Mouse (Mus musculus) CH12.LX (cell line): ENCODE data around the gene Ptges3. TPM values are rescaled to one million over a fixed set of nuclear protein-coding genes. Genes with fewer than 3 reads are reported as not detected.

Experiments used
- DNase-seq: peaks from one replicate; pipeline ENCODE4 v3.0.0-alpha.2; 2013; ENCODE audit errors: extremely low read depth
- H3K27ac ChIP-seq: 2 replicates; pipeline ENCODE4 v1.5.1; 2012; ENCODE audit warnings: low read depth, mild to moderate bottlenecking, control low read depth, moderate library complexity; ENCODE audit not compliant: insufficient read depth
- H3K27me3 ChIP-seq: replicated peaks from 2 replicates; pipeline ENCODE3; 2012; ENCODE audit warnings: inconsistent platforms
- H3K36me3 ChIP-seq, 2 experiments: replicated peaks in 1 of 2; 2 replicates each; pipeline versions ENCODE3 to v1.6.1; 2012; ENCODE audit warnings: inconsistent platforms in 1 of 2, low read length in 1 of 2, mild to moderate bottlenecking in 1 of 2, mixed read lengths in 1 of 2, moderate library complexity in 1 of 2; ENCODE audit not compliant: control insufficient read depth in 1 of 2, insufficient read depth in 1 of 2
- H3K4me1 ChIP-seq, 2 experiments: 2 replicates each; pipeline ENCODE4 v1.6.1; 2012; ENCODE audit warnings: inconsistent platforms in 1 of 2, moderate library complexity in 1 of 2; ENCODE audit not compliant: insufficient read depth in 2 of 2, control insufficient read depth in 1 of 2
- H3K4me2 ChIP-seq: 2 replicates; pipeline ENCODE4 v1.6.1; 2012; ENCODE audit warnings: low read depth, mild to moderate bottlenecking, control low read depth; ENCODE audit not compliant: poor library complexity, insufficient read depth, severe bottlenecking
- H3K4me3 ChIP-seq, 3 experiments: fragments of 150-350 bp in 1 of 3; sonication (generic) in 1 of 3; replicated peaks in 1 of 3; 2 replicates each; pipeline versions ENCODE3 to v1.5.1; 2011 to 2012; ENCODE audit warnings: low read depth in 2 of 3, low read length in 2 of 3, mild to moderate bottlenecking in 2 of 3, moderate library complexity in 2 of 3, control low read depth in 1 of 3, improper control_type of control experiment in 1 of 3, inconsistent platforms in 1 of 3, mixed read lengths in 1 of 3; ENCODE audit not compliant: poor library complexity in 1 of 3
- H3K79me2 ChIP-seq: replicated peaks from 2 replicates; pipeline ENCODE4 v1.6.1; 2012; ENCODE audit warnings: mild to moderate bottlenecking, moderate library complexity; ENCODE audit not compliant: control insufficient read depth, poor library complexity, insufficient read depth, severe bottlenecking; ENCODE audit errors: extremely low read depth
- H3K9ac ChIP-seq: 2 replicates; pipeline ENCODE4 v1.6.1; 2012; ENCODE audit warnings: low read depth, mild to moderate bottlenecking, control low read depth, moderate library complexity; ENCODE audit not compliant: insufficient read depth
- H3K9me3 ChIP-seq: replicated peaks from 2 replicates; pipeline ENCODE3; 2012; ENCODE audit warnings: low read length, inconsistent platforms, mixed read lengths
- BHLHE40 ChIP-seq: IDR thresholded peaks from 2 replicates; pipeline ENCODE4 v1.6.1; 2011; ENCODE audit warnings: mild to moderate bottlenecking, low read depth, low read length, improper control_type of control experiment
- CHD2 ChIP-seq: IDR thresholded peaks from 2 replicates; pipeline ENCODE4 v1.6.1; 2011; ENCODE audit warnings: low read length, improper control_type of control experiment
- E2F4 ChIP-seq: IDR thresholded peaks from 2 replicates; pipeline ENCODE4 v1.6.1; 2011; ENCODE audit warnings: low read depth, low read length, improper control_type of control experiment; ENCODE audit not compliant: insufficient replicate concordance
- ELF1 ChIP-seq: IDR thresholded peaks from 2 replicates; pipeline ENCODE4 v1.6.1; 2014; ENCODE audit warnings: low read depth, mild to moderate bottlenecking, inconsistent platforms, low read length, improper control_type of control experiment
- ETS1 ChIP-seq: conservative IDR thresholded peaks from 2 replicates; pipeline ENCODE4 v1.6.1; 2012; ENCODE audit warnings: low read depth, mild to moderate bottlenecking, inconsistent platforms, low read length, improper control_type of control experiment, moderate library complexity
- GABPA ChIP-seq: IDR thresholded peaks from 2 replicates; pipeline ENCODE4 v1.6.1; 2012; ENCODE audit warnings: low read depth, low read length, improper control_type of control experiment, inconsistent platforms; ENCODE audit not compliant: insufficient replicate concordance
- HCFC1 ChIP-seq: IDR thresholded peaks from 2 replicates; pipeline ENCODE4 v1.6.1; 2012; ENCODE audit warnings: low read depth, mild to moderate bottlenecking, inconsistent platforms, low read length, improper control_type of control experiment
- JUN ChIP-seq: IDR thresholded peaks from 2 replicates; pipeline ENCODE4 v1.6.1; 2011; ENCODE audit warnings: low read depth, mild to moderate bottlenecking, low read length, improper control_type of control experiment, moderate library complexity; ENCODE audit not compliant: insufficient read depth
- JUND ChIP-seq: conservative IDR thresholded peaks from 2 replicates; pipeline ENCODE4 v1.6.1; 2011; ENCODE audit warnings: low read depth, low read length, improper control_type of control experiment
- KAT2A ChIP-seq: IDR thresholded peaks from 2 replicates; pipeline ENCODE4 v1.6.1; 2012; ENCODE audit warnings: low read length, improper control_type of control experiment, inconsistent platforms; ENCODE audit not compliant: insufficient replicate concordance
- MAFK ChIP-seq: IDR thresholded peaks from 2 replicates; pipeline ENCODE4 v1.6.1; 2011; ENCODE audit warnings: low read length, improper control_type of control experiment; ENCODE audit not compliant: insufficient replicate concordance
- MEF2A ChIP-seq: IDR thresholded peaks from 2 replicates; pipeline ENCODE4 v1.6.1; 2014; ENCODE audit warnings: low read depth, mild to moderate bottlenecking, inconsistent platforms, low read length, improper control_type of control experiment, borderline replicate concordance
- NRF1 ChIP-seq: IDR thresholded peaks from 2 replicates; pipeline ENCODE4 v1.6.1; 2014; ENCODE audit warnings: low read depth, mild to moderate bottlenecking, inconsistent platforms, low read length, improper control_type of control experiment, moderate library complexity
- PAX5 ChIP-seq: IDR thresholded peaks from 2 replicates; pipeline ENCODE4 v1.6.1; 2012; ENCODE audit warnings: low read length, inconsistent platforms, mixed read lengths
- POLR2AphosphoS2 ChIP-seq: IDR thresholded peaks from 2 replicates; pipeline ENCODE4 v1.6.1; 2011; ENCODE audit warnings: low read depth, low read length, improper control_type of control experiment
- SIN3A ChIP-seq: IDR thresholded peaks from 2 replicates; pipeline ENCODE4 v1.6.1; 2012; ENCODE audit warnings: low read length, improper control_type of control experiment, inconsistent platforms
- SMC3 ChIP-seq: IDR thresholded peaks from 2 replicates; pipeline ENCODE4 v1.6.1; 2011; ENCODE audit warnings: low read depth, low read length, improper control_type of control experiment
- TBP ChIP-seq: conservative IDR thresholded peaks from 2 replicates; pipeline ENCODE4 v1.6.1; 2011; ENCODE audit warnings: low read depth, low read length, improper control_type of control experiment
- TCF12 ChIP-seq: IDR thresholded peaks from 2 replicates; pipeline ENCODE4 v1.6.1; 2014; ENCODE audit warnings: low read depth, mild to moderate bottlenecking, inconsistent platforms, low read length, improper control_type of control experiment
- UBTF ChIP-seq: IDR thresholded peaks from 2 replicates; pipeline ENCODE4 v1.6.1; 2012; ENCODE audit warnings: low read depth, mild to moderate bottlenecking, inconsistent platforms, low read length, improper control_type of control experiment, moderate library complexity
- USF2 ChIP-seq: conservative IDR thresholded peaks from 2 replicates; pipeline ENCODE4 v1.6.1; 2011; ENCODE audit warnings: low read depth, low read length, improper control_type of control experiment
- ZNF384 ChIP-seq: IDR thresholded peaks from 2 replicates; pipeline ENCODE4 v1.6.1; 2012; ENCODE audit warnings: low read depth, low read length, improper control_type of control experiment, inconsistent platforms
- dilution Hi-C: fragments of 300-500 bp; cut with MboI; formaldehyde crosslinking; loops from 2 replicates; pipeline ENCODE4 v1.14.3; 2020; ENCODE audit warnings: low sequenced_read_pairs; ENCODE audit not compliant: extremely low pct_unique_long_range_greater_than_20kb, extremely low pct_ligation_motif_present
- in situ Hi-C: fragments of 300-500 bp; cut with MboI; formaldehyde crosslinking; loops from 3 replicates; pipeline ENCODE4 v1.14.3; 2019; ENCODE audit warnings: low sequenced_read_pairs, low pct_ligation_motif_present, low pct_unique_long_range_greater_than_20kb, mixed read lengths
- polyA plus RNA-seq: library from polyadenylated mRNA; unstranded; fragments of >175 nt; gene quantifications from 2 replicates; pipeline ENCODE4 v1.2.1, GENCODE M21; 2012; ENCODE audit warnings: low read depth; ENCODE audit not compliant: insufficient read length
- total RNA-seq, 2 experiments: library from RNA; depleted of rRNA; stranded (reverse); fragments of 300-350 nt in 1 of 2; fragments of >200 nt in 1 of 2; gene quantifications; 2 replicates each; pipeline ENCODE4 v1.2.3; 2012 to 2014

The Ptges3 gene
- total and polyA plus RNA-seq, 3 experiments, result 124 to 274 (median 196) TPM

GRCm38 (mm10) chr10:128029931-128030330 lies 28.8 kb upstream of the Ptges3 start:
- no peak for DNase-seq
- dilution Hi-C loops, result no loop called here
- no peaks in the 10 kb centered on the region for H3K27me3 ChIP-seq
- peaks cover 40 to 65% of the 10 kb centered on the region in 2 experiments for H3K36me3 ChIP-seq
- in situ Hi-C loops, result no loop called here
- H3K79me2 ChIP-seq, result no peaks in the 10 kb centered on the region
- no peak overlapping the region for H3K27ac ChIP-seq
- no peak overlapping the region for H3K4me3 ChIP-seq
- no peak overlapping the region for H3K4me2 ChIP-seq
- peaks cover 0 to 5% of the 10 kb centered on the region in 2 experiments; a peak in 1 of 4 replicates for H3K4me1 ChIP-seq
- H3K9me3 ChIP-seq, result no peaks in the 10 kb centered on the region
- H3K9ac ChIP-seq, result no peak overlapping the region
- no peak for TF ChIP-seq SMC3
- TF ChIP-seq CHD2, result no peak
- TF ChIP-seq NRF1, result no peak
- TF ChIP-seq MEF2A, result no peak
- TF ChIP-seq MAFK, result no peak
- no peak for TF ChIP-seq PAX5

GRCm38 (mm10) chr10:128030860-128031259 lies 27.9 kb upstream of the Ptges3 start:
- in situ Hi-C loops (no loop called here), dilution Hi-C loops (no loop called here)
- H3K36me3 ChIP-seq, result peaks cover 31 to 57% of the 10 kb centered on the region in 2 experiments
- TF ChIP-seq TBP, result no peak
- TF ChIP-seq TCF12, result no peak
- no peak for TF ChIP-seq CHD2
- TF ChIP-seq USF2, result no peak
- TF ChIP-seq JUN, result no peak
- no peak for TF ChIP-seq MAFK
- no peak for TF ChIP-seq SIN3A
- no peak for TF ChIP-seq KAT2A
- no peak for TF ChIP-seq UBTF
- TF ChIP-seq HCFC1, result no peak
- TF ChIP-seq GABPA, result no peak
- no peak for TF ChIP-seq BHLHE40
- no peak for TF ChIP-seq JUND
- no peak for TF ChIP-seq SMC3
- TF ChIP-seq ETS1, result no peak
- no peak for TF ChIP-seq ELF1
- no peak for TF ChIP-seq ZNF384
- no peak for TF ChIP-seq E2F4
- no peak for TF ChIP-seq MEF2A
- no peak for TF ChIP-seq POLR2AphosphoS2
- H3K9ac ChIP-seq, result no peak overlapping the region
- H3K27me3 ChIP-seq, result no peaks in the 10 kb centered on the region
- H3K4me1 ChIP-seq, result peaks cover 0 to 5% of the 10 kb centered on the region in 2 experiments; a peak in 1 of 4 replicates
- H3K27ac ChIP-seq, result no peak overlapping the region
- H3K4me2 ChIP-seq, result no peak overlapping the region
- H3K4me3 ChIP-seq, result no peak overlapping the region
- no peak for DNase-seq
- H3K79me2 ChIP-seq, result peaks cover 4% of the 10 kb centered on the region
- H3K9me3 ChIP-seq, result no peaks in the 10 kb centered on the region
